Mouse (Mus musculus): ENCODE data around the gene Ntrk2. TPM values are rescaled to one million over a fixed set of nuclear protein-coding genes. Genes with fewer than 3 reads are reported as not detected.

Gene Ntrk2
- total and polyA plus RNA-seq, 2 experiments, result 0.55 to 1.5 TPM

DNA sequence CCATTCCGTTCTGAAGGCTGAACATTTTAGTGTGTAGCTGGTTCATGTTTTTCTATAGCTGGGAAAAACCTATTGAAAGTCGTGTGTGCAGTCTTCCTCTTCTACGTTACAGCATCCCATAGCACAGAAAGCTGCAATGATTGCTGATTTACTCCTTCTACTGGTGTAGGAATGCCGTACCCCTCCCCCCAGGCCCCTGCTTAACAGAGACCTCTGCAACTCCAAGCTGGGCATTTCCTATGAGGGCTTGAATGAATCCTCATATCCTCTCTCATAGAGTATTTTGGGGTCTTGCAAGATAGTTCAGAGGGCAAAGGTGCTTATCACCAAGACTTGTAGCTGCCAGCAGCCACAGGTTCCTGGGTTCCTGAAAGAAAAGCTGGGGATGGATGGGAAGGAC lies 148.0 kb downstream of the Ntrk2 start:
- no peak overlapping the region for H3K4me3 ChIP-seq (ENCODE audit: insufficient read depth, low read depth, low read length)
- 62% methylated on average over 4 of the region's 4 CpGs for WGBS
- no peaks in the 10 kb centered on the region; the same call in 1 of the 2 replicates for H3K4me1 ChIP-seq (ENCODE audit: control insufficient read depth, insufficient read depth, low read length)
- H3K27me3 ChIP-seq (ENCODE audit: control insufficient read depth, insufficient read depth, low read length), result peaks cover 4% of the 10 kb centered on the region; the same call in 1 of the 2 replicates
- H3K27ac ChIP-seq (replicated peaks; ENCODE audit: insufficient read depth, low read depth, low read length), result no peak overlapping the region
- no peaks in the 10 kb centered on the region for H3K79me2 ChIP-seq (ENCODE audit: control insufficient read depth, insufficient read depth, low read length)
- no peak for TF ChIP-seq POLR2A (IDR thresholded peaks at IDR 0.05; ENCODE audit: extremely low read depth, insufficient read depth, low read length)
- no peak for TF ChIP-seq CTCF (IDR thresholded peaks at IDR 0.05; ENCODE audit: low read depth, low read length)
- H3K36me3 ChIP-seq (ENCODE audit: control insufficient read depth, insufficient read depth, low read length), result no peaks in the 10 kb centered on the region
- DNase-seq (ENCODE audit: extremely low read depth, low read depth, low spot score), result no peak
- H3K9ac ChIP-seq (ENCODE audit: low read depth, low read length), result no peak overlapping the region

DNA sequence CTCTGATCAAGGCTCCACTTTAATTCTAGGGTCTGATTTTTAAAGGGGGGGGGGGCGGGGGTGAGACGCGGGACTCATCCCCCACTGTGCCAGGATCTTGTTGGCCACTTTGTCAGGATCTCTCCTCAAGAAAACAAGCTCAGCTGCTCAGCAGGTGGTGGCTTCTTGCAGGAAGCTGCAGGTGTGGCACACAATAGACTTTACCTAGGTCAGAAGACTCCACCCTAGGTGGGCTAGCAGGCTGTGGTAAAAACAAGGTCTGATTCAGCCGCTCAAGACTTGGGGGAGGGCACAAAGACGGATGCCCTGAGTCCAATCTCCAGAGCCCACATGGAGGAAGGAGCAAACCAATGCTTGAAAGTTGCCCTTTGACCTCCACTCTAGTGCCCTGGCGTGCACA lies 148.4 kb downstream of the Ntrk2 start:
- Histone ChIP-seq H3K9ac (ENCODE audit: low read depth, low read length) (no peak overlapping the region), H3K79me2 (ENCODE audit: control insufficient read depth, insufficient read depth, low read length) (no peaks in the 10 kb centered on the region), H3K4me1 (ENCODE audit: control insufficient read depth, insufficient read depth, low read length) (peaks cover 2% of the 10 kb centered on the region), H3K4me3 (ENCODE audit: insufficient read depth, low read depth, low read length) (no peak overlapping the region), H3K36me3 (ENCODE audit: control insufficient read depth, insufficient read depth, low read length) (no peaks in the 10 kb centered on the region), H3K27ac (replicated peaks; ENCODE audit: insufficient read depth, low read depth, low read length) (no peak overlapping the region), H3K27me3 (ENCODE audit: control insufficient read depth, insufficient read depth, low read length) (peaks cover 4% of the 10 kb centered on the region; the same call in 1 of the 2 replicates)
- no peak for DNase-seq (ENCODE audit: extremely low read depth, low read depth, low spot score)
- WGBS, result 33% methylated on average over 5 of the region's 6 CpGs
- no peak for TF ChIP-seq CTCF (IDR thresholded peaks at IDR 0.05; ENCODE audit: low read depth, low read length)
- TF ChIP-seq POLR2A (IDR thresholded peaks at IDR 0.05; ENCODE audit: extremely low read depth, insufficient read depth, low read length), result no peak

GRCm38 (mm10) chr13:58955237-58955777 lies 148.9 kb downstream of the Ntrk2 start:
- TF ChIP-seq CTCF (IDR thresholded peaks at IDR 0.05; ENCODE audit: low read depth, low read length) (no peak), POLR2A (IDR thresholded peaks at IDR 0.05; ENCODE audit: extremely low read depth, insufficient read depth, low read length) (no peak)
- H3K79me2 ChIP-seq (ENCODE audit: control insufficient read depth, insufficient read depth, low read length), result no peaks in the 10 kb centered on the region
- WGBS, result 55% methylated on average over 8 of the region's 8 CpGs
- H3K4me1 ChIP-seq (ENCODE audit: control insufficient read depth, insufficient read depth, low read length), result peaks cover 6% of the 10 kb centered on the region
- no peak overlapping the region for H3K4me3 ChIP-seq (ENCODE audit: insufficient read depth, low read depth, low read length)
- no peak overlapping the region for H3K9ac ChIP-seq (ENCODE audit: low read depth, low read length)
- H3K27me3 ChIP-seq (ENCODE audit: control insufficient read depth, insufficient read depth, low read length), result peaks cover 4% of the 10 kb centered on the region; the same call in 1 of the 2 replicates
- H3K27ac ChIP-seq (replicated peaks; ENCODE audit: insufficient read depth, low read depth, low read length), result no peak overlapping the region
- no peak for DNase-seq (ENCODE audit: extremely low read depth, low read depth, low spot score)
- no peaks in the 10 kb centered on the region for H3K36me3 ChIP-seq (ENCODE audit: control insufficient read depth, insufficient read depth, low read length)

- H3K4me1 ChIP-seq (ENCODE audit: control insufficient read depth, insufficient read depth, low read length), result peaks cover 10% of the 10 kb centered on the region
- H3K27me3 ChIP-seq (ENCODE audit: control insufficient read depth, insufficient read depth, low read length), result peaks cover 4% of the 10 kb centered on the region; the same call in 1 of the 2 replicates
- no peak overlapping the region for H3K4me3 ChIP-seq (ENCODE audit: insufficient read depth, low read depth, low read length)
- 91% methylated on average over 11 of the region's 11 CpGs for WGBS
- no peak for DNase-seq (ENCODE audit: extremely low read depth, low read depth, low spot score)
- no peak overlapping the region for H3K9ac ChIP-seq (ENCODE audit: low read depth, low read length)
- no peak for TF ChIP-seq CTCF (IDR thresholded peaks at IDR 0.05; ENCODE audit: low read depth, low read length)
- no peak for TF ChIP-seq POLR2A (IDR thresholded peaks at IDR 0.05; ENCODE audit: extremely low read depth, insufficient read depth, low read length)
- H3K36me3 ChIP-seq (ENCODE audit: control insufficient read depth, insufficient read depth, low read length), result no peaks in the 10 kb centered on the region
- H3K79me2 ChIP-seq (ENCODE audit: control insufficient read depth, insufficient read depth, low read length), result no peaks in the 10 kb centered on the region
- H3K27ac ChIP-seq (replicated peaks; ENCODE audit: insufficient read depth, low read depth, low read length), result no peak overlapping the region
Observed at GRCm38 (mm10) chr13:58958171-58958904, 152.0 kb downstream of the Ntrk2 start.

GRCm38 (mm10) chr13:58960321-58960720 lies 154.0 kb downstream of the Ntrk2 start:
- peaks cover 10% of the 10 kb centered on the region for H3K4me1 ChIP-seq (ENCODE audit: control insufficient read depth, insufficient read depth, low read length)
- no peaks in the 10 kb centered on the region for H3K79me2 ChIP-seq (ENCODE audit: control insufficient read depth, insufficient read depth, low read length)
- H3K27ac ChIP-seq (replicated peaks; ENCODE audit: insufficient read depth, low read depth, low read length), result no peak overlapping the region
- TF ChIP-seq CTCF (IDR thresholded peaks at IDR 0.05; ENCODE audit: low read depth, low read length), result no peak
- TF ChIP-seq POLR2A (IDR thresholded peaks at IDR 0.05; ENCODE audit: extremely low read depth, insufficient read depth, low read length), result no peak
- H3K4me3 ChIP-seq (ENCODE audit: insufficient read depth, low read depth, low read length), result no peak overlapping the region
- H3K27me3 ChIP-seq (ENCODE audit: control insufficient read depth, insufficient read depth, low read length), result peaks cover 4% of the 10 kb centered on the region; the same call in 1 of the 2 replicates
- peak; percentile 93 for DNase-seq (ENCODE audit: extremely low read depth, low read depth, low spot score)
- no peak overlapping the region for H3K9ac ChIP-seq (ENCODE audit: low read depth, low read length)
- WGBS, result 29% methylated on average over 6 of the region's 6 CpGs
- H3K36me3 ChIP-seq (ENCODE audit: control insufficient read depth, insufficient read depth, low read length), result no peaks in the 10 kb centered on the region
